Mouse (Mus musculus): ENCODE data around the gene Orm1. TPM values are rescaled to one million over a fixed set of nuclear protein-coding genes. Genes with fewer than 3 reads are reported as not detected.
A peak's percentile ranks its signal among the peaks of the same experiment; 100 is the strongest.

The Orm1 gene
- not detected in 2 replicates for polyA plus RNA-seq (2016; fragmentation: Nextera tagmentation; extraction: Ambion mirVana)

GRCm38 (mm10) chr4:63344295-63344694, at the start of gene Orm1:
Gene Orm1, plus strand, starts transcription at chr4:63344560.
- WGBS: 91% methylated on average over 8 of the region's 8 CpGs
- no peaks in the 10 kb centered on the region for H3K27me3 ChIP-seq
- no peaks in the 10 kb centered on the region for H3K36me3 ChIP-seq
- no peaks in the 10 kb centered on the region for H3K4me1 ChIP-seq
- no peaks in the 10 kb centered on the region for H3K9me3 ChIP-seq (replicated peaks)
- H3K9ac ChIP-seq: no peak within 1 kb of the TSS
- no peak within 1 kb of the TSS for H3K4me2 ChIP-seq (replicated peaks)
- ATAC-seq (ENCODE audit: low FRiP score): no peak
- H3K4me3 ChIP-seq: no peak within 1 kb of the TSS
- no peak within 1 kb of the TSS for H3K27ac ChIP-seq

- Histone ChIP-seq H3K9ac (no peak overlapping the region), H3K4me3 (no peak overlapping the region), H3K36me3 (no peaks in the 10 kb centered on the region), H3K4me1 (0 out of 2 replicates have a peak, but pooled peaks cover 5% of the 10 kb centered on the region), H3K4me2 (replicated peaks) (no peak overlapping the region), H3K27me3 (no peaks in the 10 kb centered on the region), H3K27ac (no peak overlapping the region), H3K9me3 (replicated peaks) (no peaks in the 10 kb centered on the region)
- no peak for ATAC-seq (ENCODE audit: low FRiP score)
- 79% methylated on average over 1 of the region's 1 CpGs for WGBS
Measured at GRCm38 (mm10) chr4:63295641-63296040, 48.7 kb upstream of the Orm1 start.

- Histone ChIP-seq H3K9me3 (replicated peaks) (no peaks in the 10 kb centered on the region), H3K4me3 (no peak overlapping the region), H3K27ac (no peak overlapping the region), H3K4me1 (no peaks in the 10 kb centered on the region), H3K27me3 (no peaks in the 10 kb centered on the region), H3K4me2 (replicated peaks) (no peak overlapping the region), H3K36me3 (no peaks in the 10 kb centered on the region), H3K9ac (no peak overlapping the region)
- WGBS: 63% methylated on average over 3 of the region's 3 CpGs
- no peak for ATAC-seq (ENCODE audit: low FRiP score)
Measured at GRCm38 (mm10) chr4:63296263-63296662, 48.1 kb upstream of the Orm1 start.

- 78% methylated on average over 8 of the region's 8 CpGs for WGBS
- no peak overlapping the region for H3K4me2 ChIP-seq (replicated peaks)
Measured at GRCm38 (mm10) chr4:63296876-63297275, 47.5 kb upstream of the Orm1 start.

GRCm38 (mm10) chr4:63298191-63298590, 46.2 kb upstream of the Orm1 start:
- Histone ChIP-seq H3K4me2 (replicated peaks) (no peak overlapping the region), H3K4me1 (no peaks in the 10 kb centered on the region), H3K27ac (no peak overlapping the region), H3K27me3 (no peaks in the 10 kb centered on the region), H3K9me3 (replicated peaks) (no peaks in the 10 kb centered on the region), H3K36me3 (no peaks in the 10 kb centered on the region), H3K9ac (no peak overlapping the region), H3K4me3 (no peak overlapping the region)
- no peak for ATAC-seq (ENCODE audit: low FRiP score)
- 90% methylated on average over 8 of the region's 8 CpGs for WGBS

More at GRCm38 (mm10) chr4:63296876-63297275, 47.5 kb upstream of the Orm1 start:
- H3K9ac ChIP-seq: no peak overlapping the region
- no peaks in the 10 kb centered on the region for H3K36me3 ChIP-seq
- H3K27ac ChIP-seq: no peak overlapping the region
- no peaks in the 10 kb centered on the region for H3K4me1 ChIP-seq
- no peaks in the 10 kb centered on the region for H3K27me3 ChIP-seq
- no peak overlapping the region for H3K4me3 ChIP-seq
- no peak for ATAC-seq (ENCODE audit: low FRiP score)
- H3K9me3 ChIP-seq (replicated peaks): no peaks in the 10 kb centered on the region

GRCm38 (mm10) chr4:63302641-63303040, 41.7 kb upstream of the Orm1 start:
- no peak for ATAC-seq (ENCODE audit: low FRiP score)
- H3K4me2 ChIP-seq (replicated peaks): no peak overlapping the region
- 56% methylated on average over 4 of the region's 4 CpGs for WGBS
- no peak overlapping the region for H3K27ac ChIP-seq
- no peak overlapping the region for H3K9ac ChIP-seq
- H3K27me3 ChIP-seq: 0 out of 2 replicates have a peak, but pooled peaks cover 2% of the 10 kb centered on the region
- H3K4me1 ChIP-seq: no peaks in the 10 kb centered on the region
- no peaks in the 10 kb centered on the region for H3K9me3 ChIP-seq (replicated peaks)
- no peak overlapping the region for H3K4me3 ChIP-seq
- no peaks in the 10 kb centered on the region for H3K36me3 ChIP-seq

- Histone ChIP-seq H3K27me3 (0 out of 2 replicates have a peak, but pooled peaks cover 2% of the 10 kb centered on the region), H3K4me3 (no peak overlapping the region), H3K9me3 (replicated peaks) (no peaks in the 10 kb centered on the region), H3K4me2 (replicated peaks) (no peak overlapping the region), H3K9ac (no peak overlapping the region), H3K4me1 (no peaks in the 10 kb centered on the region), H3K36me3 (no peaks in the 10 kb centered on the region), H3K27ac (no peak overlapping the region)
- ATAC-seq (ENCODE audit: low FRiP score): peak; percentile 63
- 31% methylated on average over 21 of the region's 21 CpGs for WGBS
Measured at GRCm38 (mm10) chr4:63307175-63308062, 36.9 kb upstream of the Orm1 start.

- ATAC-seq (ENCODE audit: low FRiP score): no peak
- Histone ChIP-seq H3K4me3 (no peak overlapping the region), H3K36me3 (no peaks in the 10 kb centered on the region), H3K27me3 (0 out of 2 replicates have a peak, but pooled peaks cover 2% of the 10 kb centered on the region), H3K4me2 (replicated peaks) (no peak overlapping the region), H3K9ac (no peak overlapping the region), H3K4me1 (no peaks in the 10 kb centered on the region), H3K9me3 (replicated peaks) (no peaks in the 10 kb centered on the region), H3K27ac (no peak overlapping the region)
- WGBS: 81% methylated on average over 3 of the region's 3 CpGs
Measured at GRCm38 (mm10) chr4:63308316-63308715, 36.0 kb upstream of the Orm1 start.

- H3K9me3 ChIP-seq (replicated peaks): no peaks in the 10 kb centered on the region
- no peaks in the 10 kb centered on the region for H3K36me3 ChIP-seq
- H3K27ac ChIP-seq: no peak overlapping the region
- no peak overlapping the region for H3K4me2 ChIP-seq (replicated peaks)
- WGBS: 67% methylated on average over 10 of the region's 10 CpGs
- H3K9ac ChIP-seq: no peak overlapping the region
- H3K4me1 ChIP-seq: no peaks in the 10 kb centered on the region
- no peak overlapping the region for H3K4me3 ChIP-seq
- ATAC-seq (ENCODE audit: low FRiP score): no peak
- 0 out of 2 replicates have a peak, but pooled peaks cover 2% of the 10 kb centered on the region for H3K27me3 ChIP-seq
Measured at GRCm38 (mm10) chr4:63310247-63310855, 34.0 kb upstream of the Orm1 start.

GRCm38 (mm10) chr4:63311426-63311825, 32.9 kb upstream of the Orm1 start:
- no peak overlapping the region for H3K9ac ChIP-seq
- no peak overlapping the region for H3K4me3 ChIP-seq
- no peaks in the 10 kb centered on the region for H3K36me3 ChIP-seq
- H3K4me2 ChIP-seq (replicated peaks): no peak overlapping the region
- no peak overlapping the region for H3K27ac ChIP-seq
- no peak for ATAC-seq (ENCODE audit: low FRiP score)
- no peaks in the 10 kb centered on the region for H3K9me3 ChIP-seq (replicated peaks)
- 92% methylated on average over 7 of the region's 7 CpGs for whole genome bisulfite sequencing
- H3K27me3 ChIP-seq: 0 out of 2 replicates have a peak, but pooled peaks cover 2% of the 10 kb centered on the region
- no peaks in the 10 kb centered on the region for H3K4me1 ChIP-seq

GRCm38 (mm10) chr4:63314063-63314462, 30.3 kb upstream of the Orm1 start:
- ATAC-seq (ENCODE audit: low FRiP score): no peak

GRCm38 (mm10) chr4:63316076-63316746, 28.1 kb upstream of the Orm1 start:
- Histone ChIP-seq H3K27ac (no peak overlapping the region), H3K27me3 (no peaks in the 10 kb centered on the region), H3K9me3 (replicated peaks) (no peaks in the 10 kb centered on the region), H3K4me2 (replicated peaks) (no peak overlapping the region), H3K4me1 (no peaks in the 10 kb centered on the region), H3K9ac (no peak overlapping the region), H3K4me3 (no peak overlapping the region), H3K36me3 (no peaks in the 10 kb centered on the region)
- 65% methylated on average over 9 of the region's 9 CpGs for WGBS
- no peak for ATAC-seq (ENCODE audit: low FRiP score)

More at GRCm38 (mm10) chr4:63314063-63314462, 30.3 kb upstream of the Orm1 start:
- Histone ChIP-seq H3K4me3 (no peak overlapping the region), H3K9me3 (replicated peaks) (no peaks in the 10 kb centered on the region), H3K27me3 (no peaks in the 10 kb centered on the region), H3K36me3 (no peaks in the 10 kb centered on the region), H3K4me1 (no peaks in the 10 kb centered on the region), H3K4me2 (replicated peaks) (no peak overlapping the region), H3K9ac (no peak overlapping the region), H3K27ac (no peak overlapping the region)
- 76% methylated on average over 5 of the region's 5 CpGs for WGBS

All from hindbrain, embryonic 12.5 days (tissue).